Mouse (Mus musculus) naive thymus-derived CD4-positive, alpha-beta T cell, adult 2 months (primary cell): ENCODE results near the gene Agxt.

Experiments used
- DNase-seq: peaks from one replicate; pipeline ENCODE4 v3.0.0-alpha.2; 2011; ENCODE audit warnings: low read depth

The Agxt gene

GRCm38 (mm10) chr1:93135036-93135526, at the start of gene Agxt:
Gene Agxt (plus strand): TSS chr1:93135240.
- no peak for DNase-seq

- no peak for DNase-seq
Observed at GRCm38 (mm10) chr1:93092582-93092981, 42.5 kb upstream of the Agxt start.

- DNase-seq = no peak
Observed at GRCm38 (mm10) chr1:93098956-93099355, 36.1 kb upstream of the Agxt start.

GRCm38 (mm10) chr1:93100243-93100575, 34.8 kb upstream of the Agxt start:
- DNase-seq = no peak

GRCm38 (mm10) chr1:93100576-93101491, 34.2 kb upstream of the Agxt start:
- DNase-seq = no peak

GRCm38 (mm10) chr1:93101571-93102061, 33.4 kb upstream of the Agxt start, which contains the start of gene Kif1a:
Gene Kif1a (minus strand): TSS chr1:93101951.
- no peak for DNase-seq

- DNase-seq = no peak
Observed at GRCm38 (mm10) chr1:93102700-93103099, 32.3 kb upstream of the Agxt start.

GRCm38 (mm10) chr1:93114713-93115463, 20.2 kb upstream of the Agxt start:
- DNase-seq = peak; percentile 22

- DNase-seq = no peak
Observed at GRCm38 (mm10) chr1:93115471-93115870, 19.6 kb upstream of the Agxt start.

GRCm38 (mm10) chr1:93118816-93119215, 16.2 kb upstream of the Agxt start:
- DNase-seq = no peak

- DNase-seq = no peak
Observed at GRCm38 (mm10) chr1:93123179-93123854, 11.7 kb upstream of the Agxt start.

GRCm38 (mm10) chr1:93124066-93124465, 11.0 kb upstream of the Agxt start:
- DNase-seq = no peak

- DNase-seq = no peak
Observed at GRCm38 (mm10) chr1:93125256-93125655, 9.8 kb upstream of the Agxt start.

- DNase-seq = no peak
Observed at GRCm38 (mm10) chr1:93128209-93128608, 6.8 kb upstream of the Agxt start.

GRCm38 (mm10) chr1:93128710-93129349, 6.2 kb upstream of the Agxt start:
- DNase-seq = no peak

- no peak for DNase-seq
Observed at GRCm38 (mm10) chr1:93130242-93130983, 4.6 kb upstream of the Agxt start.

- no peak for DNase-seq
Observed at GRCm38 (mm10) chr1:93132676-93133075, 2.4 kb upstream of the Agxt start.

GRCm38 (mm10) chr1:93138534-93138933, 3.5 kb downstream of the Agxt start:
- no peak for DNase-seq

- no peak for DNase-seq
Observed at GRCm38 (mm10) chr1:93139713-93140112, 4.7 kb downstream of the Agxt start.

- DNase-seq = no peak
Observed at GRCm38 (mm10) chr1:93142871-93143270, 7.8 kb downstream of the Agxt start.

- no peak for DNase-seq
Observed at GRCm38 (mm10) chr1:93144176-93144575, 9.1 kb downstream of the Agxt start.
